Mouse (Mus musculus): Measurements from ENCODE around the gene Ccdc12.
"Not testable (repeated sequence)": the region's sequence is repeated elsewhere in the genome, so short reads cannot be mapped to it uniquely, and the experiment has no call there.

The Ccdc12 gene

DNA sequence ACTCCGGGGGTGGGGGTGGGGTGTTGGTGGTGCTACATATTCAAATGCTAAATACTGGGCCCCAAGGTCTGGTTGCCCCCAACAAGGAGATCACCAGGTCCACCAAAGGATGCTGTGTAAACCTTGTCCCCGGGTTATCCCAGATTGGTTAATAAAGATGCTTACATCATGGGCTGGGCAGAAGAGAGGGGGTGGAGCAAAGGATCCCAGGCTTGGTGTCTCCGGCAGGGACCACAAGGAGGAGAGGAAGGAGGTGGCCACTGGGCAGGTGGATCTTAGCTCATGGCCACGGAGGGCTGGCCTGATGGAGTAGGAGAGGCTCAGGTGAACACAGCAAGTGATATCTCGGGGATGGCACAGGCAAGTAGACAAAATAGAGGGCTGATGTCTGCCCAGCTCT lies 22.6 kb downstream of the Ccdc12 start:
- DNase-seq: no peak

- DNase-seq: no peak
These were observed 24.6 kb downstream of the Ccdc12 start for GRCm38 (mm10) chr9:110680736-110681507.

DNA sequence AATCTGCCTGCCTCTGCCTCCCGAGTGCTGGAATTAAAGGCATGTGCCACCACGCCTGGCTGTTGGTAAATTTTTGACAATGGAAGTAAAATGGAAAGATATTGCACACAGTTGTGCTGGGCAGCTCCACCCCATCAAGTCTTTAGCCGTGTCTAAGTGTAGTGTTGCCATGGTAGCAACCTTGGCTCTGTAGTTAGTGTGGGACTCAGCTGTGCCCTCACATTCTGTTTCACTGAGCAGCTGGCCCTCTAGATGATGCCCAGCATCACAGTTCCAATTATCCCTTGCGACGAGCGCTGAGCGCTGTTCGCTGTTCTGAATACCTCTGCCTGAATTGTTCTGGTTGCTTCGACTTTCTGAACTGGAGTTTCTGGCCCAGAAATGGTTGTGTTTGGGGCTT lies 25.5 kb downstream of the Ccdc12 start:
- DNase-seq: peak; percentile 54 to 56

- DNase-seq: peak; percentile 53 to 67
These were observed 26.0 kb downstream of the Ccdc12 start for GRCm38 (mm10) chr9:110682255-110682654.

DNA sequence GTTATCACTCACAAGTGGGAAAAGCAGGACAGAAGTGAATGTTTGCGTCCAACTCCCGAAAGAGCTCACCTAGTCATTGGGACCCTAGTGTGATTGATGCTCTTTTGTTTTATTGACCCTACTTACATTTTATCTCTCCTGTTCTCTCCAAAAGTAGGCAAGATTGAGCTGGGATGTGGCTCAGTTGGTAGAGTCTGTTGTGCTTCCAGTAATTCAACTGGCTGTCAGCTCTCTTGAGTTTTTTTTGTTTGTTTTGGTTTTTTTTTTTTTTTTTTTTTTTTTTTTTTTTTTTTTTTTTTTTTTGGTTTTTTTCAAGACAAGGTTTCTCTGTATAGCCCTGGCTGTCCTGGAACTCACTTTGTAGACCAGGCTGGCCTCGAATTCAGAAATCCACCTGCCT lies 26.4 kb downstream of the Ccdc12 start:
- not testable (repeated sequence) for DNase-seq

DNA sequence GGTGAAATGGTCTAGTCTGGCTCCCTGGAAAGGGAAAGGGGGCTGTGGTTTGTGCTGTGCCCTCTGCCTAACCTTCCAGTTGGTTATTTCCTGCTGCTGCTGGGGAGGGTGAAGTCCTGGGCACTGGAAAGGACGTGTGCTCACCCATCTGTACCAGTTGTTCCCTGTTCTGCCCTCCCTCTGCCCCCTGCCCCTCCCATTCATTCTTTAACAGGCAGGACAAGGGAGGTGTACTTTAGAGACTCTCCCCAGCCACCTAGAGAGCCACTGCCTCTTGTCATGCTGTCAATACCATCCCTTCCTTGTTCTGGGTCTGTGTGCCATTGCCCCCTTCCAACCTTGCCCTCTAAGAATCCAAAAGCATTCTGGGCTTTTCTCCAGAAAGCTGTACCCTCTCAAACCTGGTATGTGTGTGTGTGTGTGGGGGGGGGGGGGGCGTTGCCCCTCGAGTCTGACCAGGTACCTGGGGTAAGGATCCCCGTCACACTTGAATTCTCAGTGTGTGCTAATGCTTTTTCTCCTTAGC lies 27.3 kb downstream of the Ccdc12 start:
- no peak for DNase-seq

GRCm38 (mm10) chr9:110684100-110684831 lies 28.0 kb downstream of the Ccdc12 start:
- peak; percentile 89 for DNase-seq

GRCm38 (mm10) chr9:110685187-110685586 lies 28.9 kb downstream of the Ccdc12 start:
- DNase-seq: no peak

DNA sequence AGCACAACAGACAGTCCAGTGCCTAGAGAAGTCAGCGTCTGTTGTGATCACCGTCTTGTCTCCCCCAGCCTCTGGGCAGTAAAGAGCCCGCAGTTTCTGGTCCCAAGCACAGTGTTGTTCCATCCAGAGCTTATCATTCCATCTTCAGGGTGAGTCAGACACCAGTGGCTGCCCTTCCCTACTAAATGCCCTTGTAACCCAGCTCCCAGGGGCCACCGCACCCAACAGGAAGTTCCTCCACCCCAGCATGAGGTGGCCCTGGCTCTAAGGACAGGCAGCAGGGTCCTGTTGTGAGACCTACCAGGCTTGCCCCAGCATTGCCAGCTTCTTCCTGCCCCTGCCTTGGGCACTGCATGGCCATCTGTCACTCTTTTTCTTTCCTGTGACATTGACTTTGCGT lies 29.3 kb downstream of the Ccdc12 start:
- peak in 1 of 2 experiments; percentile 41 for DNase-seq

- DNase-seq: no peak
These were observed 30.2 kb downstream of the Ccdc12 start for GRCm38 (mm10) chr9:110686472-110686871.

DNA sequence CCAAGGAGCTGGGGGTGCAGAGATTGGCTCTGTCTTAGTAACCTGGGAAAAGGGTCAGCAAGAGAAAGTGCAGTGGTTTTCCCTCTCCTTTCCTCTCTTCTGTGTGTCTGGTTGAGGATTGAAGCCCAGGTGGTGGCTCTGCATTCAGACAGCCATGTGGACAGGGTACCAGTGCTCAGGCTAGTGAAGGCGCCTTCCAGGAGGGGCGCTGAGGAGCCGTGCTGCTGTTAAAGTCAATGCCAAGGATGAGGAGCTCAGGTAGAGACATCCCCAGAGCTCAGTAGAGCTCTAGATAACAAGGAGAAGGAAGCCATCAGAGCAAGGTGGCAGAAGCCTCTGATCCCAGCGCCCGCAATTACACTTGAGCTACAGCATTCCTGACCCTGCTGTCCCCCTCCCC lies 30.8 kb downstream of the Ccdc12 start:
- DNase-seq: peak; percentile 58 to 59

GRCm38 (mm10) chr9:110687846-110688245 lies 31.5 kb downstream of the Ccdc12 start:
- DNase-seq: no peak

DNA sequence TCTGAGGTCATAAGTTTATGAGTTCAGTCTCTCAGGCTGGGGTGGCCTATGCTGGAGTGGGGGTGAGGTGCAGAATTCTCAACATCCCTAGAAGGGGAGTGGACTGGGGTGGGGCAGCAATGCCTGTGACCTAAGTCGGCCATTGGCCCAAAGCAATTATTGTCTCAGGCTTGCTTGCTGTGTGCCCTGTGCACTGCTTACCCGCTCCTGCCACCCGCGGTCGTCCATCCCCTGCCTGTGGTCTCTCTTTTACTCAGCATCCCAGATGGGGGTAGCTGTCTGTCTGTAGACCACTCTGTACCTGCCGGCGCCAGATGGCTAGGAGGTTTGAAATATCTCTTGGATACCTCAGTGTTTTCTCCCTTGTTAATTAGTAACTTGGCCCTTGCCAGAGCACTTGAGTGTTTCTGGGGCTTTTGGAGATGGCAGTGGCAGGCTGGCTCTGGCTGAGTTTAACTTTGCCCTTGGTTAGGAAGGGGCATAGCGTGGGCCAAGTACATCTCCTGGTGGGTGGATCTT lies 33.0 kb downstream of the Ccdc12 start:
- peak in 1 of 2 experiments; percentile 36 for DNase-seq

- DNase-seq: no peak
These were observed 39.0 kb downstream of the Ccdc12 start for GRCm38 (mm10) chr9:110695165-110695755.

GRCm38 (mm10) chr9:110696427-110696826 lies 40.1 kb downstream of the Ccdc12 start:
- no peak for DNase-seq

DNA sequence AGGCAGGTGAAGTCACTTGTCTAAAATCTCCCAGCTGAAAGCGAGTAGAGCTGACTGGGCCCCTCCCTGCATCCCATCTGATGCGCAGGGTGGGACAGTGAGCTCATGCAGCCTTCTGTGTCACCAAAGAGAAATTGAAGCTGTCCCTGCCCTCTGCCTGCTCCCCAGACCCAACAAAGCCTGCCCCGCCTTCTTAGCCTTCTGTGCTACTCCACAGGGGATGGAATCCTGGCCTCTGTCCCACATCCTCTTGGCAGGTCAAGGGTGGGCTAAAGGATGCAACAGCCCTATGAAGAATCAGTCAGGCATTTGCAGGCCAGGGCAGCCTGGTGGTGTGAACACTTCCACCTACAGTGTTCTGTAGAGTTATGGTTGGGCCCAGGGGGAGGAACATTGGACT lies 41.2 kb downstream of the Ccdc12 start:
- peak; percentile 61 to 69 for DNase-seq

DNA sequence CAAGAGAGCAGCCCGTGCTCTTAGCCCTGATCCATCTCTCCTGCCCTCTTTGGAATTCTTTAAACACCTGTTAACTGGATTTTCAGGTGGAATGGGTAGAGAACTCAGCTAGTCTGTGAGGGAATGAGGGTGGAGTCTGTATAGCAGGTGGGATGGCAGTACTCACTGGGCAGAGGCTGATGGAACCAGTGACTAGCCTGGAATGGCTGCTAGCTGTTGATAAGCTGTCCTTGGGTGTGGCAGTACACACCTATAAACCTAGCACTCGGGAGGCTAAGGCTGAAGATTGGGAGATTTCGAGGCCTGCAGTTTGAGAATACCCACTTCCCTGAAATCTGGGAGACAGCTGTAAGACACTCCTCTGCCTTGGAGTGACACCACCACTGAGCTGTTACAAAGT lies 43.3 kb downstream of the Ccdc12 start:
- no peak for DNase-seq

- DNase-seq: no peak
These were observed 45.1 kb downstream of the Ccdc12 start for GRCm38 (mm10) chr9:110701114-110702032.

DNA sequence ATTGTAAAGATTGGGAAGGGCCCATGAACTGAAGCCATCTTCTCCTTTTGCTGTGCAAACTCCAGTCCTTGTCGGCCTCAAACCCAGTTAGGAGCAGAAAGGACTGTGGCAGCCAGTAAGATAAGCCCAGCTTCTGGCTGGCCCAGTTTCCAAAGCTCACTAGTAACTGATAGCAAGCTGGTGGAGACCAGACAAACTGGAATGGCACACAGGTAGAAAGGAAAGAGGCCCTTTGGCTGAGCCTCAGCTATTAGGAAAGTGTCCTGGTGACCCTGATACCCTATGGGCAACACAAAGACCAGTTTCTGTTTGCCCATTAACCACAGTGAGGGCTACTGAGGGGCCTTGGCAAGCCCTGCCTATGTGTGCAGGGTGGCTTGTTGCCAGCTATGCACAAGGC lies 46.5 kb downstream of the Ccdc12 start:
- no peak for DNase-seq

DNA sequence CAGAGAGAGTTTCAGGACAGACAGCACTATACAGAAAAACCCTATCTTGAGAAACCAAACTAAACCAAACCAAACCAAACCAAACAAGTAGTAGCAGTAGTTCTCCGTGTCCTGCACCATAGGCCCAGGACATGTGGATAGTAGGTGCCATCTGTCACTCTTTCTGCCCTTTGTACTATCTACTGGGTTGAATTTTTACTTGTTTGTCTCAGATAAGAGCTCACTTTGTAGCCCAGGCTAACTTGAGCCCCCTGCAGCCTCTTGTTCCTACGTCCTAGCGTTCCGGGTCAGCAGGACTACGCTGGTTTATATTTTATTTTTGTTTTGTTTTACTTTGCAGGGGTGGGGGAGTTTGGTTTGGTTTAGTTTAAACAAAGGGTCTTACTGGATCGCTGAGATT lies 47.6 kb downstream of the Ccdc12 start:
- DNase-seq: no peak

DNA sequence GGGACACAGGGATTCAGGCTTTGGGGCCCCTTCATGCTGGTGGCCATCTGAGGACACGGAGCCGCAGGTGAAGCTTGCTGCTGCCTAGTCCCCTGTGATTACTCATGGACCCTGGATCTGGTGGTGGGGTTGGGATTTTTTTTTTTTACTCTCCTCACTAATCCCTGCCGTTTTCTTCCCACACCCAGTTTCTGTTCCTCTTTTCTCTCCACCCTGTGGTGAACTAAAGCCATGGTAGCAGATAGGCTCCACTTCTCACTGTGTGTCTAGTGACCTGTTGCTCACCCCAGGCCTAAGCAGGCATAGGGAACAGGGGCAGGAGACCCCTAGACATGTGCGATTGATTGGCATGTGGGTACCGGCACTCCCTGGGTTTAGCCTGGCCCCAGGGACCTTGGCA lies 50.5 kb downstream of the Ccdc12 start:
- no peak for DNase-seq

- peak; percentile 81 for DNase-seq
These were observed 53.4 kb downstream of the Ccdc12 start for GRCm38 (mm10) chr9:110709640-110710258.

Measured in cerebellum, postnatal 14 days (tissue).